Mouse (Mus musculus) ES-Bruce4 (cell line): ENCODE results near the gene Musk.
A peak's percentile ranks its signal among the peaks of the same experiment; 100 is the strongest.

Source experiments
- CTCF ChIP-seq: IDR thresholded peaks from one replicate; pipeline ENCODE4 v1.8.1; 2011; ENCODE audit warnings: low read depth, low read length
- POLR2A ChIP-seq: IDR thresholded peaks from one replicate; pipeline ENCODE4 v1.8.1; 2011; ENCODE audit warnings: low read length; ENCODE audit not compliant: insufficient read depth

GRCm38 (mm10) chr4:58413188-58414185, 127.7 kb downstream of the Musk start:
- TF ChIP-seq CTCF (peak; percentile 8), POLR2A (no peak)
